9 mouse cellular contexts compared by ENCODE assay signal in genomic region chr7:127746494-127747491, GRCm38 (mm10). TPM values are rescaled to one million over a fixed set of nuclear protein-coding genes. Genes with fewer than 3 reads are reported as not detected.
DNase-seq lines count a peak whose midpoint lies in the region; ATAC-seq and TF ChIP-seq lines count a peak whose summit lies in the region.
"Had no signal": no experiment of that assay in that cellular context is flagged by ENCODE, and none has a peak within 500 bp of the region (broad histone marks: within the 10 kb centered on the region; RNA-seq: fewer than 3 reads in every experiment).

No protein-coding gene starts in this region.

- no peak overlapping the region for H3K27ac ChIP-seq in spleen, adult 2 months (ENCODE audit: insufficient read depth, low read length)
- H3K27ac ChIP-seq in midbrain, embryonic 16.5 days (ENCODE audit: low read length) = peak overlapping the region; percentile 86

- no peak for DNase-seq in spleen, adult 2 months (ENCODE audit: low read depth in 1 of 2, low spot score in 2 of 2)
- DNase-seq in spleen, postnatal 14 days (ENCODE audit: low spot score in 2 of 2) = no peak
- DNase-seq in cerebellum, adult 8-10 months = peak; percentile 69
- peak; percentile 41 for DNase-seq in gastrocnemius, postnatal 14 days
- DNase-seq in kidney, postnatal 10 days = peak; percentile 71
- DNase-seq in yolk sac, embryonic 10.5 days (ENCODE audit: low spot score) = peak; percentile 91
- DNase-seq in layer of hippocampus, postnatal 14 days (ENCODE audit: low spot score in 2 of 2) = no peak

- H3K4me2 ChIP-seq in midbrain, embryonic 16.5 days (ENCODE audit: low read length) = peak overlapping the region; percentile 91

- H3K4me3 ChIP-seq in spleen, adult 2 months (ENCODE audit: extremely low read depth, insufficient read depth, insufficient read length) = peak overlapping the region; percentile 87
- peak overlapping the region; percentile 87 for H3K4me3 ChIP-seq in midbrain, embryonic 16.5 days (ENCODE audit: low read depth, low read length)

- peak overlapping the region; percentile 98 for H3K9ac ChIP-seq in midbrain, embryonic 16.5 days (ENCODE audit: low read depth, low read length)

- no peaks in the 10 kb centered on the region for H3K9me3 ChIP-seq in midbrain, embryonic 16.5 days (replicated peaks; ENCODE audit: control insufficient read depth, low read length, poor library complexity, severe bottlenecking)

- peaks cover 5% of the 10 kb centered on the region for H3K36me3 ChIP-seq in spleen, adult 2 months (ENCODE audit: control insufficient read depth, insufficient read depth, low read length)
- peaks cover 21% of the 10 kb centered on the region for H3K36me3 ChIP-seq in midbrain, embryonic 16.5 days (ENCODE audit: control insufficient read depth, insufficient read depth, low read length)

- TF ChIP-seq CTCF in spleen, adult 2 months (IDR thresholded peaks at IDR 0.05; ENCODE audit: extremely low read depth, insufficient read depth, insufficient read length, insufficient replicate concordance) = no peak

- no peak for TF ChIP-seq POLR2A in spleen, adult 2 months (IDR thresholded peaks at IDR 0.05; ENCODE audit: low read depth, low read length)

- ATAC-seq in midbrain, embryonic 16.5 days = no peak

- 2% methylated on average over 57 of the region's 62 CpGs for WGBS in spleen, adult 2 months
- WGBS in midbrain, embryonic 16.5 days = 1% methylated on average over 30 of the region's 62 CpGs

- intact Hi-C loops in gastrocnemius, postnatal 14 days (cut with DNase I; ENCODE audit: low total_unique reads) = no loop called here

- H3K4me1 ChIP-seq in spleen, adult 2 months (ENCODE audit: control insufficient read depth, insufficient read depth, insufficient read length) = peaks cover 6% of the 10 kb centered on the region; the same call in 1 of the 2 replicates
- peaks cover 17% of the 10 kb centered on the region for H3K4me1 ChIP-seq in midbrain, embryonic 16.5 days (ENCODE audit: control insufficient read depth, insufficient read depth, low read length)

- no peaks in the 10 kb centered on the region for H3K27me3 ChIP-seq in spleen, adult 2 months (ENCODE audit: control insufficient read depth, insufficient read depth, low read length)
- H3K27me3 ChIP-seq in midbrain, embryonic 16.5 days (ENCODE audit: control insufficient read depth, insufficient read depth, low read depth, low read length) = no peaks in the 10 kb centered on the region

RNA-seq across cellular contexts. Expression of gene Fbxl19, which starts 2.5 kb away (rescaled TPM):
- 17.4 and 23.6 TPM in 2 replicates for polyA plus RNA-seq in spleen, adult 2 months (2012; rRNA removed)
- total RNA-seq in gastrocnemius, postnatal 14 days (2021) = 1 to 10 TPM; 2.4 to 3.1 TPM
- polyA plus RNA-seq in midbrain, embryonic 16.5 days (2015; fragmentation: Nextera tagmentation; extraction: Ambion mirVana) = 7.4 and 8.0 TPM in 2 replicates
- 10 to 100 TPM; 73.0 to 73.5 TPM for total RNA-seq in layer of hippocampus, postnatal 14 days (2021)

RNA-seq across cellular contexts. Expression of gene Ctf2, which starts 14.8 kb away (rescaled TPM):
- polyA plus RNA-seq in spleen, adult 2 months (2012; rRNA removed) = not detected in 2 replicates
- total RNA-seq in gastrocnemius, postnatal 14 days (2021) = not detected
- 0.10 TPM in 1 of 2 replicates, not detected in the other for polyA plus RNA-seq in midbrain, embryonic 16.5 days (2015; fragmentation: Nextera tagmentation; extraction: Ambion mirVana)
- not detected for total RNA-seq in layer of hippocampus, postnatal 14 days (2021)
- total RNA-seq: gastrocnemius, adult 8-10 months had no signal

RNA-seq across cellular contexts. Expression of gene Orai3, which starts 22.8 kb away (rescaled TPM):
- polyA plus RNA-seq in spleen, adult 2 months (2012; rRNA removed) = 50.3 and 62.9 TPM in 2 replicates
- 1 to 10 TPM; 8.1 to 9.2 TPM for total RNA-seq in gastrocnemius, postnatal 14 days (2021)
- 8.8 TPM in 2 replicates for polyA plus RNA-seq in midbrain, embryonic 16.5 days (2015; fragmentation: Nextera tagmentation; extraction: Ambion mirVana)
- total RNA-seq in layer of hippocampus, postnatal 14 days (2021) = 10 to 100 TPM; 22.4 to 22.7 TPM

RNA-seq across cellular contexts. Expression of gene Setd1a, which starts 29.7 kb away (rescaled TPM):
- 13.9 and 14.9 TPM in 2 replicates for polyA plus RNA-seq in spleen, adult 2 months (2012; rRNA removed)
- 10 to 100 TPM; 15.6 to 17.4 TPM for total RNA-seq in gastrocnemius, postnatal 14 days (2021)
- polyA plus RNA-seq in midbrain, embryonic 16.5 days (2015; fragmentation: Nextera tagmentation; extraction: Ambion mirVana) = 12.8 and 18.0 TPM in 2 replicates
- 10 to 100 TPM; 38.2 to 41.8 TPM for total RNA-seq in layer of hippocampus, postnatal 14 days (2021)

RNA-seq across cellular contexts. Expression of gene Ctf1, which starts 34.3 kb away (rescaled TPM):
- polyA plus RNA-seq in spleen, adult 2 months (2012; rRNA removed) = 0.91 and 1.4 TPM in 2 replicates
- 10 to 100 TPM; 12.1 to 14.6 TPM for total RNA-seq in gastrocnemius, postnatal 14 days (2021)
- polyA plus RNA-seq in midbrain, embryonic 16.5 days (2015; fragmentation: Nextera tagmentation; extraction: Ambion mirVana) = 3.2 and 3.3 TPM in 2 replicates
- total RNA-seq in layer of hippocampus, postnatal 14 days (2021) = 1 to 10 TPM; 3.2 to 5.4 TPM

Comparison
In these comparisons a context has a peak if more than half of its experiments do, and no peak if none do; other contexts are left out.
1. DNase-seq: peak in cerebellum, adult 8-10 months (single experiment), gastrocnemius, postnatal 14 days (single experiment), kidney, postnatal 10 days (single experiment) and yolk sac, embryonic 10.5 days (single experiment); none in spleen, adult 2 months (0 of 2), spleen, postnatal 14 days (0 of 2) and layer of hippocampus, postnatal 14 days (0 of 2).
2. RNA of gene Fbxl19, which starts 2.5 kb away (total RNA-seq): 73.0 to 73.5 TPM in layer of hippocampus, postnatal 14 days; 2.4 to 3.1 TPM in gastrocnemius, postnatal 14 days; every median in the first group is over 10 times any median in the second.